In the genomic region with DNA sequence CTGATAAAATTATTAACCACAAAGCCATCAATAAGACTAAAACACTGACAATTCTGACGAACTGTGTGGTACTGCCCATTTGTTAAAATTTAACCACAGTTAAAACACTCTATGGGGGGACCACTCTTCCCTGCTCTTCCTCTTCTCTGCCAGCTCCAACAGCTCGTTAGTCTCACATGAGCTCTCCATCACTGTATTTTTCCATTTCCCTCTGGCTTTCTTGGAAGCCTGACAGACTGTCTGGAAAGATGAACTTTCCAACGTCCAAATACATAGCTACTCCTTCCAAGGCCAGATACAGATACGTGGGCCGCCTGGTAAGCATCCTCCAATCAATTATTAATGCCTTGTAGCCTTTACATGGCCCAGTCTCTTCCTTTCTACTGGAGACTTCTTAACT, we compare ENCODE assay signal across 7 mouse cellular contexts. TPM values are rescaled to one million over a fixed set of nuclear protein-coding genes. Genes with fewer than 3 reads are reported as not detected.
DNase-seq lines count a peak whose midpoint lies in the region.

No protein-coding gene starts in this region.

- intact Hi-C loops in heart, postnatal 10 days (cut with DNase I) = no loop called here
- intact Hi-C loops in heart, postnatal 36 days (cut with DNase I) = no loop called here

- DNase-seq in heart, postnatal 10 days = peak; percentile 64 to 65
- DNase-seq in heart, postnatal 36 days = no peak
- peak; percentile 12 for DNase-seq in ovary, adult 18-20 months (ENCODE audit: low spot score)
- DNase-seq in ovary, postnatal 36 days (ENCODE audit: low spot score) = no peak
- peak; percentile 87 to 88 for DNase-seq in cerebellum, postnatal 10 days
- DNase-seq in spleen, postnatal 36 days (ENCODE audit: low spot score in 2 of 2) = no peak
- no peak for DNase-seq in thymus, postnatal 10 days (ENCODE audit: low spot score in 2 of 2)

RNA-seq across cellular contexts. Expression of gene Slc16a10, which starts 38.3 kb away (rescaled TPM):
- 10 to 100 TPM; 13.4 to 16.2 TPM for total RNA-seq in heart, postnatal 10 days (2021)
- total RNA-seq in heart, postnatal 36 days (2021) = 10 to 100 TPM; 17.8 to 23.8 TPM

Comparison
In these comparisons a context has a peak if more than half of its experiments do, and no peak if none do; other contexts are left out.
1. DNase-seq: peak in heart, postnatal 10 days (2 of 2), ovary, adult 18-20 months (single experiment) and cerebellum, postnatal 10 days (2 of 2); none in heart, postnatal 36 days (0 of 2), ovary, postnatal 36 days (single experiment), spleen, postnatal 36 days (0 of 2) and thymus, postnatal 10 days (0 of 2).